Mouse (Mus musculus) hindbrain, postnatal 0 days (tissue): ENCODE measurements at regions not wholly inside any gene's neighbourhood (a gene's known extent, or its start where the extent isn't known, plus 50 kb on each side); places are given as distances from the start of the nearest gene placed in this dataset.

Experiments used
- ATAC-seq: fragments of 200-750 bp; cut with Nextera tagmentation; 2 replicates; pipeline ENCODE4 v1.8.0; 2017; ENCODE audit warnings: mild to moderate bottlenecking, moderate TSS enrichment, moderate library complexity
- DNase-seq: peaks from one replicate; pipeline ENCODE4 v3.0.0-alpha.2; 2015; ENCODE audit warnings: low spot score
- H3K27ac ChIP-seq: fragments of 300-500 bp; sonication (generic); 2 replicates; pipeline ENCODE4 v1.5.1; 2014; ENCODE audit warnings: mild to moderate bottlenecking
- H3K27me3 ChIP-seq: fragments of 300-500 bp; sonication (generic); 2 replicates; pipeline ENCODE4 v1.6.1; 2014; ENCODE audit warnings: low read length, mixed read lengths; ENCODE audit not compliant: insufficient read depth
- H3K36me3 ChIP-seq: fragments of 300-500 bp; sonication (generic); 2 replicates; pipeline ENCODE4 v1.6.1; 2014; ENCODE audit warnings: low read length, mixed read lengths; ENCODE audit not compliant: insufficient read depth
- H3K4me1 ChIP-seq: fragments of 300-500 bp; sonication (generic); 2 replicates; pipeline ENCODE4 v1.6.1; 2014; ENCODE audit warnings: antibody characterized with exemption, low read length, mixed read lengths; ENCODE audit not compliant: insufficient read depth
- H3K4me2 ChIP-seq: fragments of 300-500 bp; sonication (generic); 2 replicates; pipeline ENCODE4 v1.6.1; 2014; ENCODE audit warnings: low read depth, mild to moderate bottlenecking, low read length, moderate library complexity, mixed read lengths
- H3K4me3 ChIP-seq: fragments of 300-500 bp; sonication (generic); 2 replicates; pipeline ENCODE4 v1.5.1; 2014; ENCODE audit warnings: low read length
- H3K9ac ChIP-seq: fragments of 300-500 bp; sonication (generic); replicated peaks from 2 replicates; pipeline ENCODE4 v1.6.1; 2014; ENCODE audit warnings: mild to moderate bottlenecking, low read length, moderate library complexity, mixed read lengths
- H3K9me3 ChIP-seq: fragments of 300-500 bp; sonication (generic); 2 replicates; pipeline ENCODE4 v1.6.1; 2016; ENCODE audit warnings: low read length, mixed read lengths
- CTCF ChIP-seq: IDR thresholded peaks from 2 replicates; pipeline ENCODE4 v1.5.1; 2016; ENCODE audit warnings: antibody characterized with exemption, control low read depth, low read depth
- WGBS: fragments of 180-500 bp; shearing (Covaris S2); extraction: QIAGEN DNeasy Blood & Tissue Kit; methylation state at CpG from one replicate; pipeline ENCODE4 v1.1.7; 2014; 5-methylcytosine and 5-hydroxymethylcytosine counted together

GRCm38 (mm10) chr2:12469440-12470339 is 50.4 kb upstream of the Mindy3 start:
- H3K27ac ChIP-seq = no peak overlapping the region
- H3K4me1 ChIP-seq = no peaks in the 10 kb centered on the region
- no peaks in the 10 kb centered on the region for H3K9me3 ChIP-seq
- H3K4me2 ChIP-seq = no peak overlapping the region
- no peak overlapping the region for H3K4me3 ChIP-seq
- 85% methylated on average over 7 of the region's 7 CpGs for WGBS
- H3K9ac ChIP-seq = no peak overlapping the region
- DNase-seq (no peak), ATAC-seq (no peak)
- no peak for TF ChIP-seq CTCF
- H3K27me3 ChIP-seq = no peaks in the 10 kb centered on the region
- H3K36me3 ChIP-seq = no peaks in the 10 kb centered on the region
